Mouse (Mus musculus) c-Kit-positive CD71-positive TER-119-positive erythroid progenitor cells, embryonic 14.5 days (primary cell): ENCODE results near the gene Grip1.

Experiments used
- DNase-seq: peaks from one replicate; pipeline ENCODE4 v3.0.0-alpha.2; 2013; ENCODE audit warnings: low spot score

Gene Grip1

GRCm38 (mm10) chr10:119453431-119454105, at the start of gene Grip1:
Gene Grip1, plus strand, starts transcription at chr10:119453830.
- no peak for DNase-seq

DNA sequence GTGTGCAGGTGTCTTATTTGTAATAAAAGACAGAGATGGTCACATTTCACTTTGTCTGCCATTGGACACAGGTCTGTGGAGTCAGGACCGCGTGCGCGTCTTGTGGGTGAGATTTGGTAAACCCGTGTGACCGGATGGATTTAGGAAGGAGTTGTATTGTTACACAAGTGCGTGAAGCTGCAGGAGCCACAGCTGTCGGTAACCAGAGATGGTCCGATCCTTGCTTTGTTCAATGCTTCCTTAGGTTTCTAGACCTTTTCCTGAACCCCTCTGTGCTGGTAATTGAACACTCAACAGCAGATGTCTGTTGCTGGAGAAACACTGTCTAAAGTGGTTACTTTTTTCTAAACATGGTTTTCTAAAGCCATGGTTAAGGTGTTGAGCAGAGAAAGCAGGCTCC, 48.5 kb upstream of the Grip1 start:
- DNase-seq = no peak

DNA sequence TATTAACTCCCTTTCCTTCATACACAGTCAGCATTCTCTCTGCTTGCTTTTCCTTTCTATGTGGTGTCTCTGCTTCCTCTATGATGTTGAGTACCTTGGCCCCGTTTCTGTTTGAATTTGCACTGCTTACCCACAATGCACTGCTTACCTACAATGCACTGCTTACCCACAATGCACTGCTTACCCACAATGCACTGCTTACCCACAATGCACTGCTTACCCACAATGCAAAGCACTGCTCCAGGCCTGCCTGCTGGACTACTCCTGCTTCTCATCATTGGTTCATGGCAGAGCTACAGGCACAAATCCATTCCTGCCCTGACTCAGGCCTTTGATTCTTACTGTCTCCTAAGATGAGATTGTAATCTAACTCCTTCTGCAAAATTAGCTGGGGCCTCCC, 48.0 kb upstream of the Grip1 start:
- no peak for DNase-seq

- no peak for DNase-seq
Measured at GRCm38 (mm10) chr10:119408327-119408726, 45.3 kb upstream of the Grip1 start.

DNA sequence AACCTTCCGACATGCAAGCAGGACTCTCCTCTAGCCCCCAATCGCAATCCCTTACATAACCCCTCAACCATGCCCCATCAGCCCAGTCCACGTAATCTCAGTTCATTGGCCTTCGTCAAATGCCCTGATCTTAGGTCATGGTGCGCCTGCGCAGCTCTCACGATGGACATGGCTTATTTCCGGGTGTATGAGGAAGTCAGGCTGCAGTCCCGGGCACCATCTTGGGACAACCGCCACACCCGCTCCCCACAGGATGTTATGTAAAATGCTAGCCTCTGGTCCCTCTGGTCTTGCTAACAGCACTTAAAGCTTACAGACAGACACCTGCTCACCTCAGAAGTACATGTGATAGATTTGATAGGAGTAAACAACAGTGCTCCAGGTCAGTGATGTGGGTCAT, 40.4 kb upstream of the Grip1 start:
- no peak for DNase-seq

GRCm38 (mm10) chr10:119415106-119415505, 38.5 kb upstream of the Grip1 start:
- DNase-seq = no peak

- no peak for DNase-seq
Measured at GRCm38 (mm10) chr10:119421418-119421817, 32.2 kb upstream of the Grip1 start.

DNA sequence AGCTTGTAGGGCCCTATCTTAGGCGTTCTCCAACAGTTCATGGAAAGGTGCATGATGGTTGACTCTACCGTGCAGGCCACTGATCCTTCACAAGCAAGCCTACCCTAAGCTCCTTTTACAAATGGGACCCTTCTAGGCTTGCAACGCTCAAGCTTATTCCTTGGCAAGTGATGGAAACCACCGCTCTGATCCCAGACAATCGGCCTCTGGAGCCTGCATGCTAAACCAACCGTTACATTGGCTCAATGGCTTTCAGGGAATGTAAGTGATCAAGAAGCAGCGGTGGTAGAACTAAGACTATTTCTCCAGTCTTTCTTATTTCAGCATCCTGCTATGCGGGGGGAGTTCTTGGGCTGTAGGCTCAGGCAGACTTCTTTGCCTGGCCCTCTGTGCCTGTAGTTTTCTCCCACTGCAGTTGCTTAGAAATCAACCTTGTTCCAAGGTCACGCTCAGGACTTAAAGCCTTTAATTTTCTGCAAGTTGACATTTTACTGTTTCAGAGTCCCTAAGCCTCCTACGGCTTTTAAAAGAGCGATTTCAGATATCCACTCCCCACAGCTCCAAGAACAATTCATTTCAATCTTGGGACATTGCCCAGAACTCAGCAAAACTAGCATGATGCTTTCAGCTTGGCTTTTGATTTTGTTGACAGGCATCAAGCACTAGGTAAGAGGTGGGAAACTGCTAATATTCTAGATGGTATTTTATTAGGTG, 29.7 kb upstream of the Grip1 start:
- DNase-seq = no peak

- DNase-seq = no peak
Measured at GRCm38 (mm10) chr10:119427653-119428052, 26.0 kb upstream of the Grip1 start.

DNA sequence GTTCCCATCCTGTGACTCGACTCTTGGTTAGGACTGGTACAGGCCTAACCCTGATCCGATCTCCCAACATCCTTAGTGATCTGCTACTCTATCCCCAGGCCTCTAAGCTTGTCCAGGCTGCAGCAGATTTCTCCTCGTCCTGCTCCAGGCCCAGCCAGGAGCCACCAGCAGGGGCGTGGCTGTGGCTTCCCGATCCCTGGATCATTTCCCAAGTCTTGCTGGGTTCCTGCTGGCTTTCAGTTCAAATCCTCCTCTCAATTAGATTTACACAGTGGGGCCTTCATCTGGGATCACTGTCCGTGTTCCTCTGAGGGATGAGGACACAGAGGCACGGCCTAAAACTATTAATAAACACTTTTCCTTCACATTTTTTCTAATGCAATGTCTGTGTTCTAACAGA, 25.5 kb upstream of the Grip1 start:
- no peak for DNase-seq

DNA sequence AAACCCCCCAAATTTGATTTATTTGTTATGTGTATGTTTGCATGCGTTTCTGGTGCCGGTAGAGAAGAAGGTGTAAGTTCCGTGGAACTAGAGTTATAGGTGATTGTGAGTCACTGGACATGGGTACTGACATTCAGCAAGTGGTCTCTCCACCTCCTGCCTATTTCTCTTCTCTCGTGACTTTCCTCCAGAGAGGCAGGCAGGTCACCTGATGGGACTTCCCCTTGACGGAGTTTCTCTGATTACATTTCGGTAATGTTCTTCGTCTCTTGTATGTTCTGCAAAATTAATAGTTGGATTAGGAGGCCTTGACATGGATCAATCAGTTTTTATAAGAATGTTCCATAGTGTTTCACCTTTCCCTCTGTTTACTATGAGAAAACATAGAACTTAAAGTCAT, 23.4 kb upstream of the Grip1 start:
- DNase-seq = no peak

- DNase-seq = no peak
Measured at GRCm38 (mm10) chr10:119431801-119432200, 21.8 kb upstream of the Grip1 start.

DNA sequence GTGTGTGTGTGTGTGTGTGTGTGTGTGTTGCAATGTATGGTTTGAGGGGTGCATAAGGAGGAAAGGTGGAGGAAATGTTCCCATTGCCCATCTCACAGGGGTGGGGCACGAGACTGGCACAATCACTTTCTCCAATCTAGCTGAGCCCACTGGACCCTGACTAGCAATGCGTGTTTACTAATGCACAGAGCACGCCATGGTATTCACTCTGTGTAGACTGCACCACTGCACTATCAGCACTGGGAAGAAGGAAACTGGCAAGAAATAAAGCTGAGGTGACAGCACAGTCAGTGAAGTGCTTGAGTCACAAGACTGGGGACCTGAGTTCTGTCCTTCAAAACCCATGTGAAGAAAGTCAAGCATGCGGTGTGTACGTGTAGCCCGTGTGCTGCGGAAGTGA, 17.8 kb upstream of the Grip1 start:
- no peak for DNase-seq

- DNase-seq = no peak
Measured at GRCm38 (mm10) chr10:119437319-119437718, 16.3 kb upstream of the Grip1 start.

DNA sequence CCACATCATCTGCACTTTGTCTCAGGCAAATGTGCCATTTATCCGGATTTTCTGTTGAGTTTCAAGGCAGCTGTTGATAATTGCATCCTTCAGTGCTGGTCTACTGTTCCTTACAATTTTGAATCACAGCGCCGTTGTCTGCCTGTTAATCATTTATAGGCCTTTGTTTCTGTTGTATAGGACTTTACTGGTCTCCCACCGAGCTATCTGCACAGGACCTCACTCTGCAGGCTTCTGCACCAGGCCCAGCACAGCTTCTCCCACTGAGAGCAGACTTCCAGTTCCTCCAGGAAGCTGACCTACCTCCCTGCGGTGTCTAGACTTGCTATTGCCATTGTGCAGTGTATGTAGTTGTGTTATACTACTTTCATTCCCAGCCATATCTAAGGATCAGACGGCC, 11.9 kb upstream of the Grip1 start:
- no peak for DNase-seq

DNA sequence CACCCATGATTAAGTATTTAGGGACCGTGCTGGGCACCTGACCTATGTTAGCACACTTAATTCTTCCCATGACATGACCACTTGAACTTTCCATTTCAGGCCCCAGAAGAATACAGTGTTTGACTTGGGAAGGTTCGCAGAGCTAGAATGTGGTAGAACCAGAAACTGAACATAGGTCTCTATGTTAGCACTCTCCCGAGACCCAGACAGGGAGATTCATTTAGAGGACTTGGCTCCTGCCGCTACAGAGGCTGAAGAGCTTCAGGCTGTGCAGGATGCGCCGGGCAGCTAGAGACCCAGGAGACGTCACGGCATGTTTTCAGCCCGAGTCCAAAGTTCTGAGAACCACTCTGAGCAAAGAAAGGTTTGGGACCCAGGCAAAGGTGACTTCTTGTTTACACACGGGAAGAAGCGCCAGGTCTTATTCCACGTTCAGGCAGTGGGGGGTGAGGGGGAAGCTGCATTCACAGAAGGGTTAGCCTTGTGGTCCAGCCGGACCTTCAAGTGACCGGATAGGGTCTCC, 6.2 kb upstream of the Grip1 start:
- DNase-seq = no peak

GRCm38 (mm10) chr10:119447930-119448329, 5.7 kb upstream of the Grip1 start:
- DNase-seq = no peak

DNA sequence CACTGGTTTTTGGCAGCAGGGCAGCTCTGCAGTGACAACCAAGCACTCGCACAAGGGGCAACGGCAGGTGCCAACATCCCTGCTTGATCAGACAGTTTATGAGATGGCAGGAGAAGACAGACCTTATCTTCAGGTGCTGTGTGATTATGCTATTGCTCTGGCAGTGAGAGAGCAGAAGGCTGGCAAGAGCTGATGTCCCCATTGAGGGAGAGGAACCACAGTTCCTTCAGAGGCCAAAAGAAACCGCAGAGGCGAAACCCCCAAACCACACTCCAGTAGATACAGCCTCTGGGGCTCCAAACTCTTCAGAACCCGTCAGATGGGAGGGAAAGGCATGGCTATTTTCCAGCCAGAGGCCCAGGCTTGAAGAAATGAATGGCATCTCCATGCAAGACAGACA, 932 bp upstream of the Grip1 start:
- DNase-seq = no peak

GRCm38 (mm10) chr10:119454106-119454667, 557 bp downstream of the Grip1 start:
- DNase-seq = no peak

DNA sequence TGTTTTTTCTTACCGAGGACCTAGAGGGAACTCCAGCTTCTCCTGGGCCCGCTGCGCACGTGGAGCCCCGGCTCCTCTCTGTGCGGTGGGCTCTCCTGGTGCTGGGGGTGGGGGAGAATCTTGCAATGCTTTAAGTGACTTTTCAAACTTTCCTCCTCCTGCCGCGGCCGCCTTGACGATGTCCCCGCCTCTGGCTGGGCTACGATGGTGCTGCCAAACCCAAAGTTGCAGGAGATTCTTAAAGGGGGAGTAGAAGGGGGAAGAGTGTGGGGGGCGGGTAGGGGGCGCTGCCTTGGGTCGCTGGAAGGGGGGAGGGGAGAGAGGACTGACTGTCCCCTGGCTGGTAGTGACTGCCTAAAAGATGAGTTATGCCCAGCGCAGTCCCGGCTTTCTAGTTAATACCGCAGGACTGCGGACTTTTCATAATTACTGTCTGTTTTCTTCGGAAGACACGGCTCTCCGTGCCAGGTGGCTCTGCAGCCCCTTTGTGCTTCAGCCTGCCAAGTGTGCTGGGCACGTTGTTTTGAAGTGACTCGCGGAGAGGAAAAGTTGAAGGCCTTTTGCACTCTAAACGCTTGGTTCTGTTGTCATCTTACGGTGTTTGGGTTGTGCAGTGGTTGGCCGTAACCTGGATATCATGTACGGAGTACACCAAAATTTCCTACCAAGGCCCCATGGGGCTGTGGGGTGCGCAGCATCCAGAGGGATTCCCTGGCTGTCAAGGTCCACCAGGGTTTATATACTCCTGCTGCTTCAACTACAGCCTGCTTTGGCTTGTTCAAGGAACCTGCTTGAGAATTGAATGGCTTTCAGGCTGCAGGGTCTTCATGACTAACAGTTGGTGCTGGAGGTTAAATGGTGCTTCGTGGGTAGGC, 1.3 kb downstream of the Grip1 start:
- DNase-seq = no peak

- no peak for DNase-seq
Measured at GRCm38 (mm10) chr10:119455543-119455940, 1.9 kb downstream of the Grip1 start.

GRCm38 (mm10) chr10:119457121-119457520, 3.5 kb downstream of the Grip1 start:
- DNase-seq = no peak
